Mouse (Mus musculus) liver, embryonic 14.5 days (tissue): Measurements from ENCODE around the gene Ankfy1.

Source experiments
- CTCF ChIP-seq: IDR thresholded peaks from 2 replicates; pipeline ENCODE4 v1.5.1; 2016; ENCODE audit warnings: antibody characterized with exemption, low read depth, control low read depth
- EP300 ChIP-seq: IDR thresholded peaks from 2 replicates; pipeline ENCODE4 v1.6.1; 2016; ENCODE audit warnings: antibody characterized with exemption, low read depth

GRCm38 (mm10) chr11:72795149-72795454 lies 105.3 kb downstream of the Ankfy1 start:
- no peak for TF ChIP-seq CTCF
- TF ChIP-seq EP300: no peak
